Mouse (Mus musculus) liver, embryonic 13.5 days (tissue): ENCODE data around the gene Cryba4. TPM values are rescaled to one million over a fixed set of nuclear protein-coding genes. Genes with fewer than 3 reads are reported as not detected.

Source experiments
- ATAC-seq: fragments of 200-750 bp; cut with Nextera tagmentation; 2 replicates; pipeline ENCODE4 v1.8.0; 2017; ENCODE audit warnings: low read depth, mild to moderate bottlenecking, moderate number of reproducible peaks, moderate library complexity
- DNase-seq: peaks from one replicate; pipeline ENCODE4 v3.0.0; 2022
- H3K27ac ChIP-seq: fragments of 300-500 bp; sonication (generic); 2 replicates; pipeline ENCODE4 v1.5.1; 2015; ENCODE audit warnings: moderate library complexity, mild to moderate bottlenecking, inconsistent platforms
- H3K27me3 ChIP-seq: fragments of 300-500 bp; sonication (generic); 2 replicates; pipeline ENCODE4 v1.6.1; 2015; ENCODE audit warnings: mild to moderate bottlenecking, inconsistent platforms
- H3K36me3 ChIP-seq: fragments of 300-500 bp; sonication (generic); 2 replicates; pipeline ENCODE4 v1.6.1; 2015; ENCODE audit warnings: mild to moderate bottlenecking, inconsistent platforms
- H3K4me1 ChIP-seq: fragments of 300-500 bp; sonication (generic); replicated peaks from 2 replicates; pipeline ENCODE4 v1.6.1; 2015; ENCODE audit warnings: inconsistent platforms
- H3K4me2 ChIP-seq: fragments of 300-500 bp; sonication (generic); 2 replicates; pipeline ENCODE4 v1.6.1; 2015; ENCODE audit warnings: inconsistent platforms, mild to moderate bottlenecking, moderate library complexity
- H3K4me3 ChIP-seq: fragments of 300-500 bp; sonication (generic); replicated peaks from 2 replicates; pipeline ENCODE4 v1.5.1; 2015; ENCODE audit warnings: mild to moderate bottlenecking, inconsistent platforms
- H3K9ac ChIP-seq: fragments of 300-500 bp; sonication (generic); 2 replicates; pipeline ENCODE4 v1.6.1; 2015; ENCODE audit warnings: mild to moderate bottlenecking, inconsistent platforms
- H3K9me3 ChIP-seq: fragments of 300-500 bp; sonication (generic); replicated peaks from 2 replicates; pipeline ENCODE4 v1.6.1; 2016; ENCODE audit warnings: inconsistent platforms
- WGBS: fragments of 180-500 bp; shearing (Covaris S2); methylation state at CpG from one replicate; pipeline ENCODE4 v1.1.7; 2015; ENCODE audit not compliant: insufficient replicate concordance; 5-methylcytosine and 5-hydroxymethylcytosine counted together
- polyA plus RNA-seq: library from polyadenylated mRNA; unstranded; fragments of >200 nt; fragmentation: Nextera tagmentation; extraction: Ambion mirVana; gene quantifications from 2 replicates; pipeline ENCODE4 v1.2.1, GENCODE M21; 2015

Cryba4 gene
- polyA plus RNA-seq, 1 experiment from 2014 or later: 0.33 TPM

DNA sequence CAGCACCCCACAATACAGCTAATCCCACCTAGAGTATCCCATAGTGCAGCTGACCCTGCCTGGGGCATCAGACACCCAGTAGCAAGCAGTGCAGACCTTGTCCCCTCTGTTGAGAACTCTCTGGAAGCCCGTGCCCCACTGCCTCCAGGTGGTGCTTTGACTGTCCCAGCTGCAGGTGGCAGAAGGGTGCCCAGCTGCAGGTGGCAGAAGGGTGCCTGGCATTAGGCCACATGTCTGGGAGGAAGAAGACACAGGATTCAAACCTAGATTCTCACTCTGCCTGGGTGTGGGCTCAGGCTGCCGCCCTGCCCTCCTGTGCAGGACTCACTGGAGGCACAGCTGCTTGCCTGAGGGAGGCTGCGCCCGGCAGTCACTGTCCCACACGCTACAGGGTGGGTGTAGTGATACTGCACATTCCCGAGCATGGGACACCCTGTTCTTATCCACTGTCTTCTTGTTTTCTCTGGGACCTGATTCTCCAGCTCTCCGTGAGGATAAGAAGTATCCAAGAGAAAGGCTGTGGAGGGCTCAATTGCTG is 33.3 kb upstream of the Cryba4 start:
- Histone ChIP-seq H3K4me1 (peaks cover 98% of the 10 kb centered on the region), H3K4me3 (no peak overlapping the region), H3K9ac (no peak overlapping the region), H3K4me2 (no peak overlapping the region), H3K9me3 (no peaks in the 10 kb centered on the region), H3K27me3 (no peaks in the 10 kb centered on the region), H3K27ac (0 out of 2 replicates have a peak overlapping the region, but pooled peaks have one; percentile 72), H3K36me3 (peaks cover 4% of the 10 kb centered on the region; the same call in 1 of the 2 replicates)
- no peak for DNase-seq
- no peak for ATAC-seq
- 76% methylated on average over 7 of the region's 7 CpGs for WGBS

DNA sequence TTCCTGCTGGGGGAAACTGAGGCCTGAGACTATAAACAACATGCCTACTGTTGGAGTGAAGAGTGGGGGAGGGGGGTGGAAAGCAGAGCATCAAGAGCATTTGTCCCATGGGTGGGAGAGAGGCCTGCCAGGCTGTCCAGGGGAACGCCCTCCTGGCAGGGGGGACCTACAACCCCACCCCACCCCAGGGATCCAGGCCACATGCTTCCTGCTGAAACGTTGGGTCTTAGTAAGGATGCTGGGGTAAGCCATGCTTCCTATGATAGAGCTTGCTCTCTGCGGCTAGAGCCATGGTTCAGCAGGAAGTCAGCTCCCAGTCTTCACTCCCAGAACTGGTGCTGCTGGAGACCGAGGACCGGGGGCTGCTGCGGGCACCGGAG is 31.9 kb upstream of the Cryba4 start:
- Histone ChIP-seq H3K4me3 (no peak overlapping the region), H3K36me3 (peaks cover 4% of the 10 kb centered on the region; the same call in 1 of the 2 replicates), H3K4me2 (peak overlapping the region; percentile 28; the same call in 1 of the 2 replicates), H3K27me3 (no peaks in the 10 kb centered on the region), H3K4me1 (peaks cover 100% of the 10 kb centered on the region), H3K9me3 (no peaks in the 10 kb centered on the region), H3K27ac (peak overlapping the region; percentile 72), H3K9ac (peak overlapping the region; percentile 33; the same call in 1 of the 2 replicates)
- ATAC-seq (no peak), DNase-seq (no peak)
- WGBS: 21% methylated on average over 7 of the region's 7 CpGs

DNA sequence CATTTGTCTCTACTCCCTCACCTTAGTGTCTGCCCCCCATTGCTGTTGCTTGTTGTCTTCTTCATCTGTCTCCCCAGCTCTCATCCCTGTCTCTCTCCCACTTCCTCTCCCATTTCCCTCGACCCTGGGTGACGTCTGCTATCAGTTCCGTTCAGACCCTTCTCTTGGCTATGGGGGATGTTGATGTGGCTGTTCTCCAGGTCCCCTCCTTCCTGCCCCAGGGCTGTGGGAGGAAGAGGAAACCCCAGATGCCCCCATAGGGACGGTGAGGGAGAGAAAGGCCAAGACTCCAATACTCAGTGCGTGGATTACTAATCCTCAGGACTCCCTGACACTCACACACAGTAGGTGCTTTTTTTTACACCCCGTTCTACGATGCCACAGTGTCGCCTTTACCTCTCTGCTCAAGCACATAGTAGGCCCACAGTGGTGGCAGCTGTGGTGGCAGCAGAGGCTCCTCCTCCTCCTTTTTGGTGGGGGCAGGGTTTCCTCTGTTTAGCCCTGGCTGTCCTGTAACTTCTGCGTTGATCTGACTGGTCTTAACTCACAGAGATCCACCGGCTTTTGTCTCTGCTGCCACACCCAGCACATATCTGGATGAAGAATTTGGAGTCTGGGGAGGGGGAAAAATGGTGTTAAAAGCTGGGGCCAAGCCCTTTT is 31.4 kb upstream of the Cryba4 start:
- Histone ChIP-seq H3K27me3 (no peaks in the 10 kb centered on the region), H3K4me2 (peak overlapping the region; percentile 34; the same call in 1 of the 2 replicates), H3K4me3 (no peak overlapping the region), H3K27ac (peak overlapping the region; percentile 72), H3K9ac (peak overlapping the region; percentile 33; the same call in 1 of the 2 replicates), H3K9me3 (no peaks in the 10 kb centered on the region), H3K36me3 (peaks cover 4% of the 10 kb centered on the region; the same call in 1 of the 2 replicates), H3K4me1 (peaks cover 100% of the 10 kb centered on the region)
- whole genome bisulfite sequencing: 14% methylated on average over 10 of the region's 10 CpGs
- no peak for DNase-seq
- peak; percentile 37; the same call in 1 of the 2 replicates for ATAC-seq

DNA sequence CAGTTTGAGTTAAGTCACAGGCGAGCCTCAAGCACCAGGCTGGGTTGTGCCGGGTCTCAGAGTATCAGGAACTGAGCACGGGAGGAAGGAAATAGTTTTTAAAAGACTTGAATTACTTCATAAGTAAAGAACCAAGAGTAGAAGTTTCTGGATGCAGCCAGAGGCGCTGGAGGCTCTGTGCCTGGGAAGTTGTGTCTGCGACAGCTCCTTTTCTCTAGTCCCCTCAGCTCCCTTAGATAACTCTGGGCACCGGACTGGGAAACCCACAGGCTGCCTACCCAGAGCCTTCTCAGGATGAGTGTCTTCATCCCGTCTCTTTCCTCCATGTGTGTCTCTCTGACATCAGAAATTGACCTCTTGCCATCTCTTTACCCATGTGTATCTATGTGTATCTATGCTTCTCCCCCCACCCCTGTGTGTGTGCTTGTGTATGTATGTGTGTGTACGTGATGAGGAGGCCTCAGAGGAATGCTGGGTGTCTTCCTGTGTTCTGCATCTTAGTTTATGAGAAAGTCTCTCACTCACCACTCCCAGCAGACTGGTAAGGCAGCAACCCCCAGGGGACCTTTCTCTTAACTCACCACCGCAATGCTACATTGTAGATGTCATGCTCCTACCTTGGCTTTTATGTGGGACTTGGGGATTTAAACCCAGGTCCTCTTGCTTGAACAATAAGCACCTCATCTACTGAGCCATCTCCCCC is 30.6 kb upstream of the Cryba4 start:
- peak overlapping the region; percentile 33 for H3K9ac ChIP-seq
- peak overlapping the region; percentile 72 for H3K27ac ChIP-seq
- H3K4me3 ChIP-seq: no peak overlapping the region; the same call in 1 of the 2 replicates
- peak overlapping the region; percentile 34; the same call in 1 of the 2 replicates for H3K4me2 ChIP-seq
- peaks cover 100% of the 10 kb centered on the region for H3K4me1 ChIP-seq
- ATAC-seq: no peak
- H3K27me3 ChIP-seq: no peaks in the 10 kb centered on the region
- WGBS: 28% methylated on average over 9 of the region's 9 CpGs
- no peaks in the 10 kb centered on the region for H3K9me3 ChIP-seq
- no peak for DNase-seq
- peaks cover 4% of the 10 kb centered on the region; the same call in 1 of the 2 replicates for H3K36me3 ChIP-seq

DNA sequence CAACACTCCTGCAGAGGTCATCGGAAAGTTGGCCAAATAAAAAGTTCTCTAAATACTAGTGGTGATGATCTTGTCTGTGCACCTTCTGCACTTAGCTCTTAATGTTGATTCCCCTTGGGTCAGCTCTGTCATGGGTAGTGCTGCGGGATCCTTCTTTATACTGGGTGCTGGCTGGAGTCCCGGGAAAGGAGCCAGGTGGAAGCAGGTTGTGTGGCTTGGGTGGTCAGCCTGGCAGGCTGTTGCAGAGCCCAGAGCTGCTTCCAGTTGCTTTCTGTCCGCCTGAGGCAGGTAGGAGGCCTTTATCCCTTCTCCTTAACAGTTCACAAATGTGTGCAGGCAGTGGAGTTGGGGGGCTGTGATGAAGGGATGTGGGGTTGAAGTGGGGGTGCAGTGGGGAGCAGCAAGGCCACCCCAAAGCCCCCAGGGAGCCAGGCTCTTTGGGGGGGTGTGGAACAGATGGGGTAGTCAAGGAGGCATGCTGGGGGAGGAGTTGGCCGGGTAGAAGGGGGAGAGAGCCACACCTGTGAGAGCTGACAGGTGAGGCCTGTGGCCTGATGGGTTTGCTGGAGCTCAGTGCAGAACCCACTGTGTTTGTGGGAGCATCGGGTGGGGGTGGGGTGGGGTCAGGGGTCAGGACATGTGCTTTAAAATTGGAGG is 29.9 kb upstream of the Cryba4 start:
- Histone ChIP-seq H3K4me3 (no peak overlapping the region), H3K27ac (peak overlapping the region; percentile 72), H3K36me3 (peaks cover 4% of the 10 kb centered on the region; the same call in 1 of the 2 replicates), H3K9me3 (no peaks in the 10 kb centered on the region), H3K9ac (peak overlapping the region; percentile 33; the same call in 1 of the 2 replicates), H3K27me3 (no peaks in the 10 kb centered on the region), H3K4me2 (peak overlapping the region; percentile 3; the same call in 1 of the 2 replicates), H3K4me1 (peaks cover 100% of the 10 kb centered on the region)
- DNase-seq (no peak), ATAC-seq (no peak)
- WGBS: 49% methylated on average over 6 of the region's 6 CpGs

DNA sequence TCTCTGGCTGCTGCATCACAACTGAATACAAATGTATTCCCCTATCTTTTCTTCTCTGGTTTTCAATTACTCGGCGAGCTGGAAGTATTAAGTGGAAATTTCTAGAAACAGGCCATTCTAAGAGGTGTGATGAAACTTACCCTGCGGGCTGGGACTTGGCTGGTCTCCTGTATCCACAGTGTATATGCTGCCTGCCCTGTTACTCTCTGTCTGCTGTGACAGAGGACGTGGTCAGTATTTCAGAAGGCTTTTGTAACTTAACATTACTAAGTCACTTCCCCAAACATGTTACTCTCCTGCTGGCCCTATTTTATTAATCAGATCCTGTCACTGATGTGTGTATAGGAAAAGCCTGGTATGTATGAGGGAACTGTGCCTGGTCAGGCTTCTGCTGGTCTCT is 29.4 kb upstream of the Cryba4 start:
- Histone ChIP-seq H3K9ac (0 out of 2 replicates have a peak overlapping the region, but pooled peaks have one; percentile 33), H3K9me3 (no peaks in the 10 kb centered on the region), H3K27me3 (no peaks in the 10 kb centered on the region), H3K4me1 (peaks cover 99% of the 10 kb centered on the region), H3K4me3 (no peak overlapping the region), H3K27ac (peak overlapping the region; percentile 45), H3K36me3 (peaks cover 4% of the 10 kb centered on the region; the same call in 1 of the 2 replicates), H3K4me2 (no peak overlapping the region)
- ATAC-seq: no peak
- no peak for DNase-seq
- WGBS: 55% methylated on average over 4 of the region's 4 CpGs

DNA sequence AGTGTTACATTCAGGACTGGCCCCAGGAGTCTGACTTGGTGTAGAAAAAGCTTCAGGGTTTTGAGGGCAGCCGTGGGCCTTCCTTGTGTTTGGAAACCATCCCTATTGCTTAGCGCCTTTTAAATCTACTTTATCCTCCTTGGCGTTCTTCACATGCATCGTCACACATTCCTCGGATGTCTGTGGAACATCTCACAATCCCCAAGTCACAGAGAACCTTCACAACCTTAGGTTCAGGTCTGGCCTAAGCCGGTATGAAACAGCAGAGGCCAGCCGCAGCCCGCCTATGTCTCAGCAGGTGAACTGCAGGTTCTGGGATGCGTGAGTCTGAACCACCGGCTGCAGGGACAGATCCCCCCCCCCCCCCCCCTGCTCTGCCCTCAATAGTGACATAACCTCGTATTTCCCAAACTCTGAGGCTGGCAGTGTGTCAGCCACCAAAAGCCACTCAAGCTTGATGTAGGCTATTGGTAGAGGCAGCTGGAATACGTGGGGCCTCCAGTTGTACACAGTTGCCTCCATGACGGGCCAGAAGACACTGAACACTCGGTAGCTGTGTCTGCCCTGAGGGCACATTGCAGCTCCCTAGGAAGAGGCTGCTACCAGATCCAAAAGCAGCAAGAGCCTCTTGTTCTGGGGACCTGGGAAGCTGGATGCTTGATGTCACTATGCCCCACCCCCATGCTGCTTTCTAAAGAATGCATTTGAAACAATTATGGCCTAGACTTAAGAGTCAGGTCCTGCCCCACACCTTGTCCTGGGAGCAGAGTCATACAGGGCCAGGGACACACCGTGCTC is 28.7 kb upstream of the Cryba4 start:
- Histone ChIP-seq H3K4me1 (peaks cover 95% of the 10 kb centered on the region), H3K36me3 (peaks cover 4% of the 10 kb centered on the region; the same call in 1 of the 2 replicates), H3K4me2 (0 out of 2 replicates have a peak overlapping the region, but pooled peaks have one; percentile 17), H3K4me3 (no peak overlapping the region), H3K9ac (0 out of 2 replicates have a peak overlapping the region, but pooled peaks have one; percentile 47), H3K9me3 (no peaks in the 10 kb centered on the region), H3K27me3 (no peaks in the 10 kb centered on the region), H3K27ac (peak overlapping the region; percentile 78)
- ATAC-seq (no peak), DNase-seq (no peak)
- WGBS: 59% methylated on average over 15 of the region's 15 CpGs

DNA sequence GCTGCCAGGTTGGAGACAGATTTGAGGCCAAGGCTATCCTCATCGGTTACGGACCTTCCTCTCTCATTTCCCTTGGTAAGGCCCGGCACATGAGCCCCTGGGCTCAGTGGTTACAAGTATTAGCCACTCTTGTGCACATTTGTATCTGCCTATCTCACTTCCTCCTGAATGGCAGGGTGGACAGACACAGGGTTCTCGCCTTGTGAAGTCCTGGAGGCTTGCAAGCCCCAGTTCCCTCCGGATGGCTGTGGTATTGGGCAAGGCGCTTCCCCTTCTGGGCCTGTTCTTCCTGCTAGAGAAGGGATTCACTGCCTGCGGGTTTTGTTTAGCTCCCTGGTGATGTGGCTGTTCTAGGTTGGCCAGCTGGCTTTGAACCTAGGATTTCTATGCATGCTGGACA is 27.8 kb upstream of the Cryba4 start:
- peak overlapping the region; percentile 47 for H3K9ac ChIP-seq
- H3K4me2 ChIP-seq: peak overlapping the region; percentile 94
- H3K27me3 ChIP-seq: no peaks in the 10 kb centered on the region
- H3K27ac ChIP-seq: peak overlapping the region; percentile 78
- ATAC-seq (no peak), DNase-seq (no peak)
- no peaks in the 10 kb centered on the region for H3K36me3 ChIP-seq
- H3K9me3 ChIP-seq: no peaks in the 10 kb centered on the region
- no peak overlapping the region for H3K4me3 ChIP-seq
- WGBS: 29% methylated on average over 7 of the region's 7 CpGs
- H3K4me1 ChIP-seq: peaks cover 95% of the 10 kb centered on the region

DNA sequence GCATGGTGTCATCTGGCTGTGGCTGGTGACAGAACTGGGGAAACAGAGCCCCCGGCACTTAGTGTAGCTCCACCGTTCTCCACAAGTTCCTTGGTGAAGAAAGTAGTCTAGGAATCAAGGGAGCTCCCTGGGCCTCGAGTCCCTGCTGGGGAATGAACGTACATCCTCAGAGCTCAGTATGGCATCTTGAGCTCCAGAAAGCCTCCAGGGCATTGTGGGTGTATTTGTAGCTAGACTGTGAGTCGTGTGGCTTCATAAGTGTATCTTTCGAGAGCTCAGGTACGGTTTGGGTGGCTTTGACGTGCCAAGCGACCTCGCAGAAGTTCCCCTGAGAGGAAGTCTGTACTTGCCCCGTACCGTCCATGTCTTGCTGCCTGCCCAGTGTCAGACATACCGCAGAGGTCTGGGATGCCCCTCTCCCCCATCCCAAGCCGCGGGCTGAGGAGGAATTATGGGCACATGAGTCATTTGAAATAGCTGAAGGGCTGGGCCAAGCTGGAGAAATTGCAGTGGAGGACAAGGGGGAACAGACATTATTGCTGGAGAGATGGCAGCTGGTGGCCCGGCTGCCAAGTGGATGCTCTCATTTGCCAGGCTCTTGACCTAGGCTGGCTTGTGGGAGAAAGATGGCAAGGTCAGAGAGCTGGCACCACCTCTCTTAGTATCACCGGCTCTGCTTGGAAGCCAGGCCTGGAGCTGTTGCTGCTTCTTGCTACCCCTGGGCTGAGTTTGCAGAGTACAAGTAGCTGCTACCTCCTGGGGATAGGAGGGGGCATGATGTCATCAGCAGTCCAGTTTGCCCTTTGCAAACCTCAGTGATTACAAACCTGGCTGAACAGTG is 27.1 kb upstream of the Cryba4 start:
- Histone ChIP-seq H3K9ac (peak overlapping the region; percentile 47), H3K4me1 (peaks cover 90% of the 10 kb centered on the region), H3K27ac (peak overlapping the region; percentile 78), H3K4me2 (peak overlapping the region; percentile 94), H3K4me3 (0 out of 2 replicates have a peak overlapping the region, but pooled peaks have one; percentile 14), H3K9me3 (no peaks in the 10 kb centered on the region), H3K27me3 (no peaks in the 10 kb centered on the region), H3K36me3 (no peaks in the 10 kb centered on the region)
- 45% methylated on average over 17 of the region's 17 CpGs for WGBS
- DNase-seq (no peak), ATAC-seq (no peak)
